Mouse (Mus musculus) retina, postnatal 7 days (tissue): ENCODE results near the gene Sept8.

Experiments
- DNase-seq: peaks from one replicate; pipeline ENCODE4 v3.0.0-alpha.2; 2012; ENCODE audit warnings: low read depth, low spot score

Sept8 gene

DNA sequence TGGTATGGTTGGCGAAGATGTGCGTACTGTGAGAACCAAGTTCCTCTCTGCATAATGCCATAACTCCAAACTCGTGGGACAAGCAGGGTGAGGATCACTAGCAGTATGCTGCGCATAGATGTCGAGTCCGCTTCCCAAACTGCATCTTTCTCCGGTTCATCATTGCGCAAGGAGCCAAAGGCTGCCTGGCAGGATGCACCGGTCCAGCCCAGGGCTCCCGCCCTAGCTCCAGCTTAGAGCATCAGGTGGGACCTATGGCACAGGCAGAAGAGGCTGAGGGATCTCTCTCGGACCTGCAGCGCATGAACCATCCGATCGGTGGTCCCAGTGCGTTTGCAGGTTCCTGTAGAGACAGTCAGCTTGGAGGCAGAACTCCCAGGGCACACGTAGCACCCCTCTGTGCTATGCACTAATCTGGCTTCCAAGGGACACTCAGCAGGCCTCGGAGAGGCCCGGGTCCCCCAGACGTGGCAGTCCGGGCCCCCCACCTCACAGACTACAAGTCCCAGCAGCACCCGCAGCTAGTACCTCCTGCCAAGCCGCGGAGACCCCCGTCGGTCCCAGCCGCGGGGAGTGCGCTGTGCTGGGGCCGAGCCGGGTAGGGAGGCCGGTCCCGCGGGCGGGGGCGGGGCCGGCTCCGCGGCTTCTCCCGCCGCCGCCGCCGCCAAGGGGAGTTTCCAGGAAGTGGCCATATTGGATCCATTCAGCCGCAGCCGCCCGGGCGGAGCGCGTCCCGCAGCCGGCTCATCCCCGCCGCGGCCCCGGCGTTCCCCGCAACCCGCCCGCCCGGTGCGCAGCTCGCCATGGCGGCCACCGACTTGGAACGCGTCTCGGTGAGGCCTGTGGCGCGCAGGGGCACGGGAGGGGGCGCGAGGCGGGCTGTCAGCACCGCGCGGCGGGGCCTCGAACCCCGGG is at the start of gene Sept8:
Sept8 (plus strand) TSS at position 51 of the 915 bp plus-strand sequence.
- peak; percentile 46 for DNase-seq

DNA sequence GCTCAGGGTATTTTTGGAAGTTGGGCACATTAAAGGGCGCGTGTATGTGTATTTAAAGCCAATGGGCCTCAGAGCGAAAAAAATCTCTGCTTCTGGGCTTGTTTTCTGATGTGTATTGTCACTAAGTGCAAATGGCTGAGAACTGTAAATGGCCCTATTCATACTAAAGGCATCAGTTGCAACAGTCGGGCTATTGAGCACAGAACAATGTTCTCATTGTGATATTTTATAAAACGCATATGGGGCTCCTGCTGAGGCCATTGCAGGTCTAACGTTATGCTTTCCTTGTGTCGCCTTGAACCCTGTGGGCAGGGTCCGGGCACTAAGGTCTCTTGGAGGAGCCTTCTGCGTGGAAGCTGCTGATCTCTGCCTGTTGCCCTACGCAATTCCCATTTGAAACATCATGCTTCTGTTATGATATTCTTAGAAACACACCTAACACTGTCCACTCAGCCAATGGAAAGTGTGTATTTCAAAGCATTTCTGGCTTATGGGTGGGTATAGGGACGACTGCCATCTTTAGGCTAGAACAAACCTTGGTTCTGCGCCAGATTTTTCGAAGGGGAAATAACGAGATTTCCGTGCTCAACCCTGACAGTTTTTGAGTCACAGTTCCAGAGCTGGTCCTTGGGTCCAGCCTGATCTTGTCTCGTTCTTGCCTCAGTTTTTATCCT is 49.6 kb upstream of the Sept8 start:
- no peak for DNase-seq

DNA sequence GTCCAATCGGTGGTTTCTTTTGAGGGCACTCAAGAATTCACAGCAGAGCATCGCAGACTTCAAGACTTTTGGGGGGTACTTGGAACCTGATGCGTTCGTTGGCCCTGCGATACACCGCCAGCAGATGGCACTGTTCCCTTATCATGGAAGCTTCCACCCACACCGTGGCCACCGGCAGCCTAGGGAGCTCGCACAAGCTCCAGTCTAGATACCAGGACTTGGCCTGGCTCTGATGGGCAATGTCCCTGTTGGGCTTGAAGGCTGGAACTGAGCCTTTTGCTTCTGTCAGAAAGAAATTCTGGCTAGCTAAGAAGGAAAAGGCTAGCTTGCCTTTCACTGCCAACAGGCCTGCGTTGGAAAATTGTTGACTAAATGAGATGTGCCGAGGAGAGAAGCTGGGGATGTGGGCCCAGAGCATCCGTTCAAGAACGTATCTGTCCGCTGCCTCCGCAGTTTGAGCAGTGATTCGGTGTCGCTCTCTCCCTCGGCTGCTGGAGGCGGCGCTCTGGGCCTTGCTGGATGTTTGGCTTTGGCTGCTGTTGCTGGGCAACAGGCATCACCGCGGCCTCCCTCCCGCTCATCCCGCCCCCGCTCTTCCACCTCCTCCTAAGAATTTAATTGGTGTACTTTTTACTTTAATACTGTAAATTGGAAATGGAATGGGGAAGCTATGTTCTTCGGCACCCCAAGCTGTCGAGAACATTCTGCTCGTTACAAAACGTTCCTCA is 48.9 kb upstream of the Sept8 start, which contains the start of gene Gm9837:
Gm9837 (minus strand) TSS at position 512 of the 728 bp plus-strand sequence.
- peak; percentile 82 for DNase-seq

DNA sequence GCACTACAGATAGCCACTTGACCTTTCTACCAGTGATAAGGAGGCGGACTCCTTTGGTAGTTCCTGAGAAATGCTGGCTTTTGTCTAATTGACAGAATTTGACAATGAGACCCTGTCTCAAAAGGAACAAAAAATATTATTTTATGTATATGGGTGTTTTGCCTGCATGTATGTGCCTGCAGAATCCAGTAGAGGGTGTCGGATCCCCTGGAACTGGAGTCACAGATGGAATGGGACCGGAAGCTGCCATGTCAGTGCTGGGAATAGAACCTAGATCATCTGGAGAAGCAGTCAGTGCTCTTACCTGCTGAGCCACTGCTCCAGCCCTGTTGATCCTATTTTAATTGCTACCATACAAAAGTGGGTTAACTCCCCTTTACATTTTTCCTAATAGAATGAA is 46.3 kb upstream of the Sept8 start:
- no peak for DNase-seq

DNA sequence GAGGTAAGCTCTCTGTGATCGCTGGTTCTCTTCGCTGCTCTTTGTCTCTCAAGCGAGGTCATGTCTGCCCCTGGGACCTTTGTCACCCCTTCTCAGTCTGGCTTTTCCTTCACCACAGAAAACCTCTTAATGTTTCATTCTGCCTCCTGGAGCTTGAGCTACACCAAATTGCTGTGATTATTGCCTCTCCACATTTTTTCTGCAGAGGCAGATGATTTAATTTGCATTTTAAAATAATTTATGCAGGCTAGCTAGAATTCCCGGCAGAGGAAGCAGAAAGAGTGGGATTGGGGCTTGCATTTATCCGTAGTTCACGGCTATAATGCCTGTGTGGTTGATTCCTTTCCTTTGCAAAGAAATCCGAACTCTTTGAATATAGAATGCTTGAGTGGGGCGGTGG is 43.4 kb upstream of the Sept8 start:
- DNase-seq: no peak

DNA sequence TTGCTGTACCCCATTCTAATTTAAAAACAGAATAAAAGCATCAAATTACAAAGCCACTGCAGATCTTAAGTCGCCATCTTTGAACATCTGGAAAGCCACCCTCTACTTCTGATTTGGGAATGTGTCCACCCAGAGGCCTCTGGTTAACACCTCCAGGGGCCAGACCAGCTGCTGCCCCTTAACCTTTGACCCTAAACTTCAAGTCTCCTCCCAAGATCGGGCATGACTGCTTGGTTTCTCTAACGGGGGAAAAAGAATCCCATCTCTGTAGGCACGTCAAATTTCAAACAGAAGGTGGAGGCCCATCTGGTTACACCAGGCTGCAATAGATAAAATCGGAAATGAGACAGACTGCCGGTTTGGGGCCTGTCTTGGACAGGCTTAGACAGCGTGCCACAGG is 41.2 kb upstream of the Sept8 start:
- DNase-seq: no peak

DNA sequence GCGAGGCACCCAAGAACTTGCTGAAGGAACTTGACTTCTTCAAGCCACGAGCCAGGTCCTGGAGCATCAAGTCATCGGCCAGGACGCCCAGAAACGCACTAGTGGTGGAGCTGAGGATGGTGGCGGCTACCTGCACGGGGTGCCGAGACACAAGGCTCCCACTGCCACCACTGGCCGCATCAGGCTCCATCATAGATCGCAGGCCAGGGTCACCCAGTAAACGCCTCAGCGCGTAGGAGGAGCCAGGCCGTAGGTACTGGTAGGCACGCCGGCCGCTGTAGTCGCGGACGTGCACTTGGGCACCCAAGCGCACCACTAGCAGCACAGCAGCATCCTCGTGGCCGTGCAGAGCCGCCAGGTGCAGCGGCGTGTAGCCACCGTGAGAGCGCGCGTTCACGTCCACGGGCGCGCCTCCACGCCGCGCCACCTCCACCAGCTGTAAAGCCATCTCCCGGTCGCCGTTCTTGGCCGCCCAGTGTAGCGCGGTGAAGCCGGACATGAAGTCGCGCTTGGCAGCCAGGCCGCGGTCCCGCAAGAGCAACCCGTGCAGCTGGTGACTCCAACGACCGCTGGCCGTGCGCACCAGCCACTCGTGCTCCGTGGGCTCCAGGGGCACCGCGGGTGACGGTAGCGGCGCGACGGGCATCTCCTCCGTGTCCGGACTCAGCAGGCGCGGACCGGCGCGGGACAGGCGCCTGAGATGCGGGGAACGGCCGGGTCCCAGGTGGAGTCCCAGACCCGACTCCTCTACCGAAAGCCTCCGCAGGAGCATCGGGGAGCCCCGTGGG is 40.5 kb upstream of the Sept8 start:
- DNase-seq: no peak

DNA sequence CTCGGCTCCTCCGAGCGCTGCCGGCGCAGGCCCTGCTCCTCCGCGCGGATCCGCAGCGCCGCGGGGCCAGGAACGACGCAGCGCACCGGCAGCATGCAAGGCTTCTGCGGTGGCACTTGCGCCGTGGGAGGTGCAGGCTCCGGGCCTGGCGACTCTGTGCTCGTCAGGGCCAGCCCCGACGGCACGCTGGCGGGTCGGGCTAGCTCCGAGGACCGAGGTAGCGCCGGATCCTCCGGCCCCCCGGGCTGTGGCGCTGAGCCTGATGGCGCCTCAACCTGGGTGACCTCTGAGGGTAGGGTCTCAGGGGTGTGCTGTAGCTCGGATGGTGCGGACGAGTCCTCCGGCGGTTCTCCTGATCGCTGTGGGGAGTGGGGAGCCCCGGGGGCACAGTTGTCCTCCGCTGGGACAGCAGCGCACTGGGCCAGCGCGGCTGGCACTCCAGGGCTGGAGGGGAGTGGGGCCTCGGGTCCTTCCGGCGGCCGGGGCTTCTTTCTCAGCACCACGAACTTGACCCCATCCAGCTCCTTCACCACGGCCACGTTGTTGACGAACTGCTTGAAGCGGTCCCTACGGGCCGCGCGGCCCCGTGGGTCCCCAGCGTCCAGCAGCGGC is 39.8 kb upstream of the Sept8 start:
- no peak for DNase-seq

DNA sequence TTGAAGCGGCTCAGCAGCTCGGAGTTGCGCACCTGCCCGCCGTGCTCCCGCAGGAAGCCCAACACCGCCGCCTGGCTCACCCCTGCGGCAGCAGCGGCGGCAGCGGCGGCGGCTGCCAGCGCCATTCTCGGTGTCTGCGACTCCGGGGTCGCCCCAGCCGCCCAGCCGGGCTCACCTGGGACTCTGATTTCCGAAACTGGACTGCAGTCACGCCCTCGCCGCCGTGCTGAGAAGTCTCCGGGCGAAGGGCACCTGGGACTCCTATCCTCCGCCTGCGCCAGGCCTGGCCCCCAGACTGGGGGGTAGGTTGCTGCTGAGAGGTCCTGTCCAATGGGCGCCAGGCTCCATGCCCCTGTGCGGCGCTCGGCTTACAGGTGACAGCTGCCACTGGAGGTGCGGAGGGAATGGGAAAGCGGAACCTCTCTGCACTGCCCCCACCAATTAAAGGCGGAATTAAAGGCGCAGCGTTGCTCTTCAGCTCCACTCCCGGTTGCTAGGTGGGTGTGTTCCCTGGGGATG is 39.2 kb upstream of the Sept8 start, which contains the start of the genes Gm9945 and Sowaha:
Gm9945 (plus strand) TSS at position 384 of the 519 bp plus-strand sequence.
Sowaha (minus strand) TSS at position 492 of the 519 bp plus-strand sequence.
- no peak for DNase-seq

DNA sequence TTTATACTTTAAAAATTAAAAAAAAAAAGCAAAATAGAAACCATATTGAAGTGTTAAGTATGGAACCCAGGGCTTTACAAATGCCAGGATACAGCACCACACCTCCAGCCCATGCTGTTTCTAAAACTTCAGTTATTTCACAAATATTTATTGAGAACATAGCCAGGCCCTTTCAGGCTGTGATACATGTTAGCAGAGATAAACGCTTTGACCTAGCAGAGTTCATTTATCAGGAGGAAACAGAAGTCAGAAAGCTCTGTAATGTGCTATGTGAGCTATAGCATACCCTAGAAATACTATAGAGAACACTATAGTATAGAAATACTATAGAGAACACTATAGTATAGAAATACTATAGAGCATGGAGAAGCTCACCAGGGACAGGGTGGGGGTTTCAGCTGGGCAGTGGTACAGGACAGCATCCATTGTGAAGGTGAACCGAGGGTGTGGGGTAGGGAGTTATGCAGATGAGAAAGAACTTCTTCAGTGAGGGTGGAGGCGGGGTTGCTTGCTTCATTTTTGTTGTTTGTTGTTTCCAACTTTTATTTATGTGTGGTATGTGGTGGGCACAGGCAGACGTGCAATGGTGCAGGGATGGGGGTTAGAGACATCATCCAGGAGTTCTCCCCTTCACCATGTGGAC is 37.8 kb upstream of the Sept8 start:
- DNase-seq: no peak

DNA sequence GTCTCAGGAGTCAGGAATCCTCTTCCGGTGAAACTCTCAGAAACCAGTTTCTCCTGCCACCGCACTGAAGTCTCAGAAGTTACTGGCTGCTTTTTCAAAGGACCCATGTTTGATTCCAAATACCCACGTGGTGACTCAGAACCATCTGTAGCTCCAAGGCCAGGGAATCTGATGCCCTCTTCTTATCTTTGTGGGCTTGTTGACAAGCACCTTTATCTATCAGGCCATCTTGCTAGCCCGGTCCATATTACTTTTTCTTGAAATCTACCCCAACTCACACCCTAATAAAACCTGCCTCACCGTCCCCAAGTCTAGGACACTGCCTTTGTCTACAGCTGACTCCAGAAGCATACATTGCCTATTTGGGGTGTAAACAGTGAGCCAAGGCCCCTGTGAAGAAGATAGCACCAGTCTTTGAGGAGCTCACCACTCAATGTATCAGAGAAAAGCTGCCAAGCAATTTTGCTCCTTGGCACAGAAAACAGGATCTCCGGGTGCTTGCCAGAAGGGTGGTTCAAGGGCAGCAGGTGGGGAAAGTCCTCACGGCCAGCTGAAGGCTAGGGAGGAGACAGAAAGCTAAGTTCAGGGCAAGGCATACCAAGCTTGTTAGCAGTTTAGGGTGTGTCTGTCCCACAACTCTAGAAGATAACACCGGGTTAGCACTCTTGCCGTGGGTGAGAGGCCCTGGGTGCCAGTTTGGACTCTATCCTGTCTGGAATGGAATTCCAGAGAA is 35.7 kb upstream of the Sept8 start:
- DNase-seq: no peak

DNA sequence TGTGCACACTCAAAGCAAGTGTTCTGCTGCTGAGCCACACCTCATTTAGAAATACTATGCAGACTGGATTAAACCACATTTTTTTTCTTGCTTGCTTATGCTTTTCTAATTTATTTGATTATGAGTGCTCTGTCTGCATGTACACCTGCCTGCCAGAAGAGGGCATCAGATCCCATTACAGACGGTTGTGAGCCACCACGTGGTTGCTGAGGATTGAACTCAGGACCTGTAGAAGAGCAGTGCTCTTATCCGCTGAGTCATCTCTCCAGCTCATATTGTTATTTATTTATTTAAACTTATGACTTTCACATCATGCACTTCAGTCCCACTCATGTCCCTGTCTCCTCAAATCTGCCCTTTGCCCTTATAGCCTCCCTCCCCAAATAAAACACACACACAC is 33.3 kb upstream of the Sept8 start:
- DNase-seq: no peak

DNA sequence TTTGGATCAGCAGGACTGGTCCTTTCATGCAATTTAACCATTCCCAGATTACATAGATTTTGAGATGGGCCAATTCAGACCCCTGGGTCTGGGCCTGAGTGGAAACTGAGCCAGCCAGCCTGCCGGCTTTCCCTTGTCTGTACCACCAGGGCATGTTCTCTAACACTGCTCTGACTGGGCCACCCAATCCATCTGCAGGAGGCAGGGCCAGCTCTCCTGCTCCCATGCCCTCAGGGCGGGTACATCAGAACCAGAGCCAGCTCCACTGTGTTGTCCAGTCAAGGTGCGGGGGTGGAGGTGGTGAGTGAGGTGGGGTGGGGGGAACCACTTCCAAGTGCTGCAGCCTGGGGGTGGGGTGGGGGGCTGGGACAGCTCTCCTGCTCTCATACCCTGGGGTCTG is 32.7 kb upstream of the Sept8 start:
- DNase-seq: no peak

DNA sequence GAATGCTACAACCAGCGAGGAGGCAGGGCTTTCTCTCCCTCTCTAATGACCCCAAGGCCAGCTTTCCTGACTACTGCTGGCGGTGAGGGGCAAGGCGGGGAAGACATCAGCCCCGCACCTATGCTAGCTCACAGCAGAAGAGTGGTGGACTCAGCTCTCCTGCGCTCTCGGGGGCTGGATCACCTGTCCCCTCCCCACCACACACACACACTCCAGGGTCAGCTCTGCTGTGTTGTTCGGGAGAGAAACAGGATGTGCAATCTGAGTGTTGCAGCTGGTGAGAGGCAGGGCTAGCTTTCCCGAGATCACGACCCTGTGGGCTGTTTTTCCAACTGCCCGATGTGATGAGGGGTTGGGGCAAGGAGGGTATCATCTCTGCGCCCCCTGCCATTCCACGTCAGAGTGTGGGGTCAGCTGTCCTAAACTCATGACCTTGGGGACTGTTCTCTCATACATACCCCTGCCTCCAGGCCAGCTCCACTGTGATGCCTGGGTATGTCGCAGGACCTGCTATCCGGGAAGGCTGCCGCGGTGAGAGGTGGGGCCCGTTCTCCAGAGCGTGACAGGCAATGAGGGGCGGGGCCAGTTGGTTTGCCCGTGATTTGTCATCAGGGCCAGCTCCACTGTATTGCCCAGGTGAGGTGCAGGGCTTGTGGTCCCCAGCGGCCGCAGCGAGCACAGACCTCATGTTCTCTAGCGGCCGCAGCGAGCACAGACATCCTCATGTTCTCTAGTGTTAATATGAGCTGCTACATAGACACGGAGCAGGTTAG is 32.0 kb upstream of the Sept8 start:
- no peak for DNase-seq

DNA sequence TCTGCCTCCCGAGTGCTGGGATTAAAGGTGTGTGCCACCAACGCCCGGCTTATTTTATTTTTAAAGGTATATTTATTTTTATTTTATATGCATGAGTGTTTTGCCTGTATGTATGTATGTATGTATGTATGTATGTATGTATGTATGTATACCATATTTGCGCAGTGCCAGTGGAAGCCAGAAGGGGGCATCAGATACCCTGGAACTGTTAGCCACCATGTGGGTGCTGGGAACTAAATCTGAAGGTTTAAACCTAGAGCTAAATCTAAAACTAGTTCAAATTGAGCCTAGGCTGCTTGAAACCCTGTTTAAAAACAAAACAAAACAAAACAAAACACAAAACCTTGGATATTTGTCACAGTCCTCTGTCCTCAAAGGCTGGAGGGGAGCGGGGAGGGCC is 30.1 kb upstream of the Sept8 start:
- DNase-seq: no peak

DNA sequence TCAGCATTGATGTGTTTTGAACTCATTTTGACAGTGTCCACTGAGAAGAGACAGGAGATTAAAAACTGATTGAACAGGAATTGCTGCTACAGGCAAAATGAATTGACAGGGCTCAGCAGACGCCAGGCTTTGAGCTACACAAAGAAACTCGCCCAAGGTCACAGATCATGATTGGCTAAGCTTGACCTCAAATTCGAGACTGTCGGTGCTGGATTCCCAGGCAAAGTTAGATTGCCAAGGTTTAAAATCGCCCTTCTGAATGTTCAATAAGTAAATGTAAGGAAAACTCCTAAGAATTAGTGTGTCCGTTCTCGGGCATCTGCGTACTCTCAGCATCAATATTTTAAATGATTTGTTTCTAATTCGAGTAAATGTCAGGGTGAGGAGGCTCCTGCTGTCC is 29.6 kb upstream of the Sept8 start:
- DNase-seq: no peak

DNA sequence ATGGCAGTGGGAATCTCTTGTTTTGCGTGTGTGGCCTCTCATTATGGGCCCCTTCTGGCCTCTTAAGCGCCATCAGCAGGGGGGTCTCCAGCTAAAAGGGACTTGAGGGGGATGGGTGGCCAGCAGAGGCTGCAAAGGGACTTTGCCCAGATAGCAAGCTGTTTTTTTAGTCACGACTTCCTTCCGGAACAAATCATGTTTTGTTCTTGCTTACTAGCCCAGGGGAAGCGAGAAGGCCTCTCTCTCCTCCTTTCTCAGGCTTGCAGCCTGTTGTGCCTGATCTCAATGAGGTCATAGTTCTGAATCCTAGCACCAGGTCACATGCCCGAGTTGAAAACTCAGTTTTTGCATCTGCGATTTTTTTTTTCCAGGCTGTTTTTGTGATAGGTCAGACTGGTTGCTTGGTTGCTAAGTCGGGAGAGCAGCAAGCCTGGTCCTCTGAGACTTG is 27.1 kb upstream of the Sept8 start:
- no peak for DNase-seq

DNA sequence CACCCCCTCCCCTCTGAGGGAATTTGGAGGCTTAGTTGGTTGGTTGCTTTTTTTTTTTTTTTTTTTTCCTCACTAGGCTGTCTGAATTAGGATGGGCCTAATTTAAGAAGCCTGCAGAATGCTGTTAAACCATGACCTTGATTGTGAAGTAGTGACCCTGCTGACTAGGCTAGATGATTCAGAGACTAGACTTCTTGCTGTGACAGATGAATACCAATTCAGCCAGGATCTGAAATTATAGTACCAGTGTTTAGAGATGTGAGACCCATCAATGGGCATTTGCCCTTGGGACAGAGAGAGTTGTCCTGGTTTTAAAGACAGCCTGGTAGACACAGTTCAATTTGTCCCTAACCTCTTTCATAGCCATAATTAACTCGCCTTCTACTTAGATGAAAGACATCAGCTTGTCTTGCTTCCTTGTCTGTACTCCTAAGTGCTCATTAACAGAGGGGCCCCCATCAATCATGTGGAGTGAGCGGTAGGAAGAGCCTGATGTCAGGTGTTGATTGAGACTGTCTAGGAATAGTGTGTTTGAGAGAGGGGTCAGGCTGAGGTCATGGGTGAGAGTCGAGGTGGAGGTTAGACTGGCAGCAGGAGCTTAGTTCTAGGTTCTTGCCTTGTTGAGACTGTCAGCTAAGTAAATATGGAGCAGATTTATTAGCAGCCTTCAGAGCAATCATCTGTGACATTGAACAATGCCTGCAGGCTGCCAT is 25.7 kb upstream of the Sept8 start:
- DNase-seq: no peak
